Mouse (Mus musculus) naive thymus-derived CD4-positive, alpha-beta T cell, adult 5 months (primary cell): ENCODE results near the gene Ccna2. TPM values are rescaled to one million over a fixed set of nuclear protein-coding genes. Genes with fewer than 3 reads are reported as not detected.

ENCODE experiments used
- polyA plus RNA-seq: library from polyadenylated mRNA; unstranded; fragments of 100-300 nt; shearing (Covaris generic); gene quantifications from one replicate; pipeline ENCODE4 v1.2.1, GENCODE M21; 2017

Ccna2 gene
- 0.39 TPM for polyA plus RNA-seq

DNA sequence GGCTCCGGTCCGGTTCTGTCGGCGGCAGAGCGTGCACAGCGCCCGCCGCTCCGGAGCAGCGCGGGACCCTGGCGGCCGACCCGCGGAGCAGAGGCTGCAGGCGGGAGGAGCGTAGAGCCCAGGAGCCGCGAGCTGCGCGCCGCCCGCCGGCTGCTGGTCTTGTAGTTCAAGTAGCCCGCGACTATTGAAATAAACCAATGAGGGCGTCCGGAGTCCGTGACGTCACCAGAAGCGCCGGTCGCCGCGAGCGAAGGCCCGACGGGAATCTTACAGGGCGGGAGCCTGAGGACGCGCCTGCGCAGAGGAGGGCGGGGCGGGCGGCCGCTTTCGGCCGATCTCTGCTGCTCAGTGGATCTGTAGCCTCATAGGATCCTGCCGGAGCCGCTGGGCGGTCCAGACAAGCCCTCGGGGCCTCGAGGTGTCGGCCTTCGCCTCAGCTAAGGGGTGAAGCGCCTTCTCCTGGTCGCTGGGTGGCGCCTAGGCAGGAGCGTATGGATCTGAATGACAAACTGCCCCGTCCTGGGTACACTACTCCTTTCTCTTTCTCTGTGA, at the start of gene Ccna2:
Gene Ccna2 (minus strand): TSS at position 324 of the 552 bp plus-strand sequence.

GRCm38 (mm10) chr3:36613202-36613907, 41.4 kb upstream of the Ccna2 start, which contains the start of gene Bbs7:
TSS of gene Bbs7 (minus strand) at chr3:36613477.

GRCm38 (mm10) chr3:36552406-36553047, 19.4 kb downstream of the Ccna2 start, which contains the start of gene Exosc9:
TSS of gene Exosc9 (plus strand) at chr3:36552606.

DNA sequence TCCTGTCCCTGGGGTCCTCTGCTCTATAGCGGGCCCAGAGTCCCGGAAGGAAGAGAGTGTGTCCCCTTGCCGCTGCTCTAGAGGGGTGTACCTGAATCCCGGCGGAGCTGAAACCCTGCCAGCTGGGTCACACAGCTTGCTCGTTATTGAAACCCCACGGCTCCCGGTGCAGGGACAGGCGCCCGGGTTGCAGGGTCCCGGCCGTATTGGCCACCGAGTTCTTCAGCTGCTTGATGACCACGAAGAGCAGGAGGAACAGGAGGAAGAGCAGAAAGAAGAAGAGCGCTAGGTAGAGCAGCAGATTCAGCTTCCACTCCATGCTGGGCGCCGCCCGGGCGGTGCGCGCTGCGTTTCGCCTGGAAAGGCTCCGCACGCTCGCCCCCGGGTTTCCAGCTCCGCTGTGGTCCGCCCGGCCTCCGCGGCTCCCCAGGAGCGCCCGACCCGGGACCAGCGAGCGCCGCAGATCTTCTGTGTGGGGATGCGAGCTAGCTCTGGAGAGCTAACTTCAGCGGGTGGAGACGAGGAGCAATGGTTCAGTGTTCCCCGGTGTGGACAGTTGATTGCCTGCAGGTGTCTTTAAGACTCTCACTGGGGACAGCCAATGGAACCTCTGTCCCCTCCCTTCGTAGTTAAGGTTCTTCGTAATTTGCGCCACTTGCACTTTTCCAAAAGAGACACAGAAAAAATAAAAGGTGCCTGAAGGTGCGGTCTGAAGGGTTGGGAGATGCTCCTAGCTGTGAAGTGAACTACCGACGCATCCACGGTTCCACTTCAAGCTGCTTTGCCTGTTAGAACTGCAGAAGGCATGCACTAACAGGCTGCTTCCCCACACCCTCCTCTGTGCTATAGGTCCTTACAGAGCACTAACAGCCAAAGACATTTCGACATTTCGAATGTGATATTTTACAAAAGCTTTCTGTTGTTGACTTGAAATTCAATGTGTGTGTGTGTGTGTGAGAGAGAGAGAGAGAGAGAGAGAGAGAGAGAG, 50.6 kb downstream of the Ccna2 start, which contains the start of gene Gm11549:
Gene Gm11549 (minus strand): TSS at position 741 of the 988 bp plus-strand sequence.

Other genes with a start within 250 kb of the Ccna2 start
- 171 TPM for gene Anxa5, start 96.3 kb downstream of the Ccna2 start, polyA plus RNA-seq
- 0.91 TPM for gene 1810062G17Rik, start 96.2 kb downstream of the Ccna2 start, polyA plus RNA-seq
- gene Gm11549, start 50.3 kb downstream of the Ccna2 start, polyA plus RNA-seq: not detected
- 36.2 TPM for gene Exosc9, start 19.5 kb downstream of the Ccna2 start, polyA plus RNA-seq
- 0.14 TPM for gene Bbs7, start 41.3 kb upstream of the Ccna2 start, polyA plus RNA-seq
- not detected for gene Trpc3, start 118.0 kb upstream of the Ccna2 start, polyA plus RNA-seq